Comparison of ENCODE assay signal across 8 mouse cellular contexts in genomic region chr4:82538069-82538811, GRCm38 (mm10).
A peak's percentile ranks its signal among the peaks of the same experiment; 100 is the strongest.
DNase-seq lines count a peak whose midpoint lies in the region; ATAC-seq and TF ChIP-seq lines count a peak whose summit lies in the region.

No protein-coding gene starts in this region.

- no peak for TF ChIP-seq CTCF in forebrain, postnatal 0 days (IDR thresholded peaks at IDR 0.05; ENCODE audit: low read depth)
- TF ChIP-seq CTCF in intestine, postnatal 0 days (IDR thresholded peaks at IDR 0.05; ENCODE audit: low read depth), result no peak
- TF ChIP-seq CTCF in lung, embryonic 14.5 days (IDR thresholded peaks at IDR 0.05; ENCODE audit: low read depth), result no peak
- no peak for TF ChIP-seq CTCF in small intestine, adult 2 months (IDR thresholded peaks at IDR 0.05; ENCODE audit: extremely low read depth, insufficient read length, insufficient replicate concordance, low read depth, low read length)

- ATAC-seq in forebrain, postnatal 0 days, result no peak
- no peak for ATAC-seq in intestine, postnatal 0 days
- ATAC-seq in lung, embryonic 14.5 days (ENCODE audit: insufficient read depth), result no peak

- 3% methylated on average over 30 of the region's 30 CpGs for WGBS in forebrain, postnatal 0 days
- WGBS in intestine, postnatal 0 days, result 5% methylated on average over 30 of the region's 30 CpGs
- 2% methylated on average over 30 of the region's 30 CpGs for WGBS in lung, embryonic 14.5 days
- WGBS in small intestine, adult 2 months, result 5% methylated on average over 30 of the region's 30 CpGs

- H3K4me1 ChIP-seq in forebrain, postnatal 0 days (ENCODE audit: insufficient read depth), result peaks cover 25% of the 10 kb centered on the region
- peaks cover 9% of the 10 kb centered on the region; the same call in 1 of the 2 replicates for H3K4me1 ChIP-seq in intestine, postnatal 0 days (replicated peaks; ENCODE audit: control insufficient read depth, insufficient read depth, low read length)
- H3K4me1 ChIP-seq in lung, embryonic 14.5 days (ENCODE audit: insufficient read depth), result peaks cover 15% of the 10 kb centered on the region
- H3K4me1 ChIP-seq in small intestine, adult 2 months (ENCODE audit: control insufficient read depth, insufficient read depth, insufficient read length, low read length), result peaks cover 4% of the 10 kb centered on the region

- TF ChIP-seq POLR2A in small intestine, adult 2 months (IDR thresholded peaks at IDR 0.05; ENCODE audit: low read depth, low read length), result no peak

- H3K36me3 ChIP-seq in forebrain, postnatal 0 days (ENCODE audit: insufficient read depth), result no peaks in the 10 kb centered on the region
- no peaks in the 10 kb centered on the region for H3K36me3 ChIP-seq in intestine, postnatal 0 days (ENCODE audit: control insufficient read depth, insufficient read depth)
- H3K36me3 ChIP-seq in lung, embryonic 14.5 days (ENCODE audit: insufficient read depth), result no peaks in the 10 kb centered on the region
- H3K36me3 ChIP-seq in small intestine, adult 2 months (ENCODE audit: control insufficient read depth, insufficient read depth, low read length), result no peaks in the 10 kb centered on the region

- no peaks in the 10 kb centered on the region for H3K9me3 ChIP-seq in forebrain, postnatal 0 days (ENCODE audit: low read length)
- H3K9me3 ChIP-seq in intestine, postnatal 0 days (ENCODE audit: control insufficient read depth), result no peaks in the 10 kb centered on the region
- H3K9me3 ChIP-seq in lung, embryonic 14.5 days (ENCODE audit: low read depth, low read length), result no peaks in the 10 kb centered on the region

- 0 out of 2 replicates have a peak, but pooled peaks cover 4% of the 10 kb centered on the region for H3K27me3 ChIP-seq in forebrain, postnatal 0 days (ENCODE audit: insufficient read depth, low read length)
- H3K27me3 ChIP-seq in intestine, postnatal 0 days (replicated peaks; ENCODE audit: control insufficient read depth, insufficient read depth, low read length), result peaks cover 39% of the 10 kb centered on the region
- H3K27me3 ChIP-seq in lung, embryonic 14.5 days (ENCODE audit: insufficient read depth, low read length), result peaks cover 5% of the 10 kb centered on the region; the same call in 1 of the 2 replicates
- H3K27me3 ChIP-seq in small intestine, adult 2 months (ENCODE audit: control insufficient read depth, insufficient read depth, low read length), result peaks cover 36% of the 10 kb centered on the region

- peak overlapping the region; percentile 75 for H3K4me2 ChIP-seq in forebrain, postnatal 0 days (ENCODE audit: low read depth)
- peak overlapping the region; percentile 77 for H3K4me2 ChIP-seq in intestine, postnatal 0 days (replicated peaks; ENCODE audit: low read depth)
- H3K4me2 ChIP-seq in lung, embryonic 14.5 days, result peak overlapping the region; percentile 84

- peak overlapping the region; percentile 85 for H3K27ac ChIP-seq in forebrain, postnatal 0 days (ENCODE audit: low read depth, low read length)
- no peak overlapping the region for H3K27ac ChIP-seq in intestine, postnatal 0 days (ENCODE audit: low read depth, low read length)
- H3K27ac ChIP-seq in lung, embryonic 14.5 days (ENCODE audit: low read depth), result peak overlapping the region; percentile 78
- no peak overlapping the region for H3K27ac ChIP-seq in small intestine, adult 2 months (ENCODE audit: insufficient read depth, low read depth, low read length)

- peak overlapping the region; percentile 31 for H3K4me3 ChIP-seq in forebrain, postnatal 0 days (ENCODE audit: low read depth, low read length)
- H3K4me3 ChIP-seq in intestine, postnatal 0 days (ENCODE audit: low read depth, low read length), result peak overlapping the region; percentile 44
- peak overlapping the region; percentile 39 for H3K4me3 ChIP-seq in lung, embryonic 14.5 days (ENCODE audit: low read depth, low read length)
- peak overlapping the region; percentile 55 for H3K4me3 ChIP-seq in small intestine, adult 2 months (ENCODE audit: low read depth, low read length)

- H3K9ac ChIP-seq in forebrain, postnatal 0 days, result peak overlapping the region; percentile 66
- H3K9ac ChIP-seq in intestine, postnatal 0 days (ENCODE audit: low read depth, low read length), result peak overlapping the region; percentile 26; the same call in 1 of the 2 replicates
- peak overlapping the region; percentile 65 for H3K9ac ChIP-seq in lung, embryonic 14.5 days

- DNase-seq in right cerebral cortex, postnatal 4 days, result peak; percentile 35
- no peak for DNase-seq in right cerebral cortex, postnatal 36 days (ENCODE audit: low spot score in 2 of 2)
- peak; percentile 77 for DNase-seq in forebrain, postnatal 0 days
- DNase-seq in lung, embryonic 14.5 days, result peak; percentile 77
- no peak for DNase-seq in frontal cortex, postnatal 25 days (ENCODE audit: low spot score in 2 of 2)
- no peak for DNase-seq in gastrocnemius, postnatal 25 days

Comparison
In these comparisons a context has a peak if more than half of its experiments do, and no peak if none do; other contexts are left out.
1. DNase-seq: peak in right cerebral cortex, postnatal 4 days (single experiment), forebrain, postnatal 0 days (single experiment) and lung, embryonic 14.5 days (single experiment); none in right cerebral cortex, postnatal 36 days (0 of 2), frontal cortex, postnatal 25 days (0 of 2) and gastrocnemius, postnatal 25 days (single experiment).
2. H3K27ac ChIP-seq: peak in forebrain, postnatal 0 days (single experiment) and lung, embryonic 14.5 days (single experiment); none in intestine, postnatal 0 days (single experiment) and small intestine, adult 2 months (single experiment).
3. Peak in every context shown above with its lines, with median percentiles within 50 percentile points of each other: H3K4me2 ChIP-seq, H3K4me3 ChIP-seq and H3K9ac ChIP-seq.